Mouse (Mus musculus) liver, embryonic 14.5 days (tissue): ENCODE data around the gene Whamm. TPM values are rescaled to one million over a fixed set of nuclear protein-coding genes. Genes with fewer than 3 reads are reported as not detected.

ENCODE experiments used
- ATAC-seq: fragments of 200-750 bp; cut with Nextera tagmentation; 2 replicates; pipeline ENCODE4 v1.8.0; 2017; ENCODE audit warnings: moderate number of reproducible peaks, mild to moderate bottlenecking, moderate library complexity; ENCODE audit not compliant: insufficient read depth
- DNase-seq, 3 experiments: peaks; one replicate each; pipeline ENCODE4 v3.0.0-alpha.2; 2012 to 2013; ENCODE audit warnings: low read depth in 3 of 3, low spot score in 3 of 3
- H3K27ac ChIP-seq: fragments of 300-500 bp; sonication (generic); 2 replicates; pipeline ENCODE4 v1.5.1; 2014; ENCODE audit warnings: moderate library complexity, mild to moderate bottlenecking, control low read depth, inconsistent platforms
- H3K27me3 ChIP-seq: fragments of 300-500 bp; sonication (generic); 2 replicates; pipeline ENCODE4 v1.6.1; 2014; ENCODE audit warnings: mild to moderate bottlenecking, low read length, moderate library complexity; ENCODE audit not compliant: control insufficient read depth, insufficient read depth
- H3K36me3 ChIP-seq: fragments of 300-500 bp; sonication (generic); replicated peaks from 2 replicates; pipeline ENCODE4 v1.6.1; 2014; ENCODE audit warnings: low read depth; ENCODE audit not compliant: control insufficient read depth, insufficient read depth
- H3K4me1 ChIP-seq, 2 experiments: fragments of 200-500 bp in 1 of 2; fragments of 300-500 bp in 1 of 2; sonication (generic) in 1 of 2; replicated peaks; 2 replicates each; pipeline ENCODE4 v1.6.1; 2012 to 2014; ENCODE audit warnings: antibody characterized with exemption in 1 of 2, inconsistent platforms in 1 of 2, low read length in 1 of 2; ENCODE audit not compliant: control insufficient read depth in 2 of 2, insufficient read depth in 2 of 2
- H3K4me2 ChIP-seq: fragments of 300-500 bp; sonication (generic); 2 replicates; pipeline ENCODE4 v1.6.1; 2014; ENCODE audit warnings: low read depth, mild to moderate bottlenecking, control low read depth, moderate library complexity
- H3K4me3 ChIP-seq, 2 experiments: fragments of 200-500 bp in 1 of 2; fragments of 300-500 bp in 1 of 2; sonication (generic) in 1 of 2; 2 replicates each; pipeline ENCODE4 v1.5.1; 2012 to 2014; ENCODE audit warnings: low read depth in 2 of 2, low read length in 2 of 2, mild to moderate bottlenecking in 2 of 2, control low read depth in 1 of 2, inconsistent platforms in 1 of 2, moderate library complexity in 1 of 2; ENCODE audit not compliant: insufficient read depth in 1 of 2
- H3K9ac ChIP-seq: fragments of 300-500 bp; sonication (generic); replicated peaks from 2 replicates; pipeline ENCODE4 v1.6.1; 2014; ENCODE audit warnings: mild to moderate bottlenecking, control low read depth, moderate library complexity
- H3K9me3 ChIP-seq: fragments of 300-500 bp; sonication (generic); 2 replicates; pipeline ENCODE4 v1.6.1; 2016; ENCODE audit warnings: low read length, mixed read lengths; ENCODE audit not compliant: control insufficient read depth
- CTCF ChIP-seq: IDR thresholded peaks from 2 replicates; pipeline ENCODE4 v1.5.1; 2016; ENCODE audit warnings: antibody characterized with exemption, low read depth, control low read depth
- EP300 ChIP-seq: IDR thresholded peaks from 2 replicates; pipeline ENCODE4 v1.6.1; 2016; ENCODE audit warnings: antibody characterized with exemption, low read depth
- WGBS: fragments of 180-500 bp; shearing (Covaris S2); extraction: QIAGEN DNeasy Blood & Tissue Kit; methylation state at CpG from one replicate; pipeline ENCODE4 v1.1.7; 2014; ENCODE audit not compliant: insufficient replicate concordance; 5-methylcytosine and 5-hydroxymethylcytosine counted together
- polyA plus RNA-seq, 2 experiments: library from polyadenylated mRNA; depleted of rRNA in 1 of 2; stranded (reverse) in 1 of 2; unstranded in 1 of 2; fragments of >200 nt; fragmentation: Nextera tagmentation in 1 of 2; extraction: Ambion mirVana in 1 of 2; gene quantifications; 2 replicates each; pipeline versions ENCODE4 v1.2.1 to v1.2.3; 2012 to 2014

The Whamm gene
- polyA plus RNA-seq, 2 experiments: 6.3 to 6.9 TPM

GRCm38 (mm10) chr7:81566892-81567291, 4.2 kb upstream of the Whamm start, which contains the start of gene Fsd2:
Gene Fsd2 (minus strand): TSS chr7:81566944.
- ATAC-seq: no peak
- Histone ChIP-seq H3K4me2 (no peak within 1 kb of the TSS), H3K36me3 (no peaks in the 10 kb centered on the region), H3K4me3 (no peak within 1 kb of the TSS), H3K9me3 (no peaks in the 10 kb centered on the region), H3K4me1 (no peaks in the 10 kb centered on the region), H3K27ac (no peak within 1 kb of the TSS), H3K9ac (no peak within 1 kb of the TSS), H3K27me3 (no peaks in the 10 kb centered on the region)
- no peak for DNase-seq
- TF ChIP-seq CTCF: no peak
- no peak for TF ChIP-seq EP300
- WGBS: 69% methylated on average over 9 of the region's 9 CpGs

DNA sequence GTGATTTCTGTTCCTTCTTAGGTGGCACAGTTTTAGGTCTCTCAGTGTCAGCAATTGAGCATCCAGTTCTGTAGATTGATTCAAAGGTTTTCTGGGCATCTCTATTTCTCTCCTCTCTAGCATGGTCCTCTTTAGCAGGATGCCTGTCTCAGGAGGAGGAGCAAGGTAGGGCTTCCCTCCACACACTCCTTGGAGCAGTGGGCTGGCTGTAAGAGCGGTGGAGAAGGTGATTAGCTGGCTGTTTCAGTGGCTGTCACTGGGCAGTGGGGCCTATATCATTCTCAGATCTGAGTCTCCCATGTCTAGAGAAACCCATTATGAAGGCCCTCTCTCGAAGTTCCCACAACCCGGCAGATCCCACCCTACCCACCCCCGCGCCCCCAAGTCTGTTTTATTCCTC, 3.7 kb upstream of the Whamm start:
- no peak overlapping the region for H3K4me2 ChIP-seq
- H3K9me3 ChIP-seq: no peaks in the 10 kb centered on the region
- no peak overlapping the region for H3K4me3 ChIP-seq
- ATAC-seq: no peak
- no peaks in the 10 kb centered on the region for H3K4me1 ChIP-seq
- H3K9ac ChIP-seq: no peak overlapping the region
- H3K27ac ChIP-seq: no peak overlapping the region
- H3K27me3 ChIP-seq: no peaks in the 10 kb centered on the region
- no peaks in the 10 kb centered on the region for H3K36me3 ChIP-seq
- TF ChIP-seq CTCF (no peak), EP300 (no peak)
- DNase-seq: no peak
- 83% methylated on average over 5 of the region's 5 CpGs for WGBS

DNA sequence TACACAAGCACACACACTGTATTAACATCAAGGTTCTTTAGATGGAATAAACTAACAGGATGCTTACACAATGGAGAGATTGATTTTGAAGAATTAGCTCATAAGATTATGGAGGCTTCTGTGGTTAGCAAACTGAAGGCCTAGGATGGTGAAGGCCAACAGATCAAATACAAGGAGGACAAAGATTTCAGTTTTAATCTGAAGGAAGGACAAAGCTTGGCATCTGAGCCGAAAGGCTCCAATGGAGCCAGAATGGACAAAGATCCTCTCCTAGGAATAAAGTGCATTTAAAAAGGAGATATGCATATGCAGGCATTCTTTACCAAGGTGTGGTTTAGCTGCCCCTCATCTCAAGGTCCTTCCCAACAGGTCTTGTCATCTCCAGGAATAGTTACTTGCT, 1.2 kb upstream of the Whamm start:
- H3K36me3 ChIP-seq: peaks cover 2% of the 10 kb centered on the region; the same call in 1 of the 2 replicates
- H3K27me3 ChIP-seq: no peaks in the 10 kb centered on the region
- ATAC-seq (no peak), DNase-seq (no peak)
- peaks cover 13 to 14% of the 10 kb centered on the region in 2 experiments for H3K4me1 ChIP-seq
- 76% methylated on average over 1 of the region's 1 CpGs for WGBS
- no peak for TF ChIP-seq EP300
- H3K27ac ChIP-seq: no peak overlapping the region
- H3K4me3 ChIP-seq: no peak overlapping the region
- H3K9ac ChIP-seq: no peak overlapping the region
- H3K9me3 ChIP-seq: no peaks in the 10 kb centered on the region
- no peak overlapping the region for H3K4me2 ChIP-seq

GRCm38 (mm10) chr7:81570271-81570670, 795 bp upstream of the Whamm start:
- ATAC-seq: no peak
- H3K9ac ChIP-seq: no peak overlapping the region

GRCm38 (mm10) chr7:81570752-81571107, 336 bp upstream of the Whamm start:
- TF ChIP-seq CTCF: no peak
- TF ChIP-seq EP300: no peak
- Histone ChIP-seq H3K27me3 (no peaks in the 10 kb centered on the region), H3K9ac (peak overlapping the region; percentile 48; the same call in 1 of the 2 replicates), H3K27ac (no peak overlapping the region), H3K9me3 (no peaks in the 10 kb centered on the region), H3K4me2 (peak overlapping the region; percentile 89), H3K36me3 (peaks cover 6% of the 10 kb centered on the region), H3K4me3 (peak overlapping the region; percentile 61 to 67), H3K4me1 (peaks cover 13 to 14% of the 10 kb centered on the region in 2 experiments)
- no peak for DNase-seq
- ATAC-seq: peak; percentile 25
- WGBS: 5% methylated on average over 5 of the region's 5 CpGs

More at GRCm38 (mm10) chr7:81570271-81570670, 795 bp upstream of the Whamm start:
- DNase-seq: no peak
- no peak for TF ChIP-seq EP300
- TF ChIP-seq CTCF: no peak
- H3K4me1 ChIP-seq: peaks cover 13 to 14% of the 10 kb centered on the region in 2 experiments
- H3K36me3 ChIP-seq: peaks cover 6% of the 10 kb centered on the region
- no peak overlapping the region for H3K27ac ChIP-seq
- no peak overlapping the region; the same call in 1 of the 2 replicates for H3K4me2 ChIP-seq
- H3K9me3 ChIP-seq: no peaks in the 10 kb centered on the region
- H3K27me3 ChIP-seq: no peaks in the 10 kb centered on the region
- H3K4me3 ChIP-seq: no peak overlapping the region
- WGBS: 88% methylated on average over 3 of the region's 3 CpGs
